Mouse (Mus musculus): ENCODE data around the gene Itsn1. TPM values are rescaled to one million over a fixed set of nuclear protein-coding genes. Genes with fewer than 3 reads are reported as not detected.

Itsn1 gene
- total and polyA plus RNA-seq, 2 experiments from 2014 or later, result 43.5 to 90.5 TPM

GRCm38 (mm10) chr16:91936340-91937030, 207.4 kb downstream of the Itsn1 start:
- H3K9ac ChIP-seq, result no peak overlapping the region
- no peak overlapping the region for H3K4me2 ChIP-seq (ENCODE audit: low read depth)
- no peaks in the 10 kb centered on the region for H3K36me3 ChIP-seq (ENCODE audit: insufficient read depth)
- no peaks in the 10 kb centered on the region for H3K27me3 ChIP-seq (ENCODE audit: insufficient read depth, low read length)
- WGBS, result 50% methylated on average over 10 of the region's 10 CpGs
- ATAC-seq (peak; percentile 56), DNase-seq (peak; percentile 91)
- H3K4me3 ChIP-seq (ENCODE audit: low read depth, low read length), result no peak overlapping the region
- H3K4me1 ChIP-seq (ENCODE audit: insufficient read depth), result no peaks in the 10 kb centered on the region
- peak; percentile 95 for TF ChIP-seq CTCF (IDR thresholded peaks at IDR 0.05; ENCODE audit: low read depth)
- no peak overlapping the region for H3K27ac ChIP-seq (ENCODE audit: low read depth, low read length)
- H3K9me3 ChIP-seq (ENCODE audit: low read length), result no peaks in the 10 kb centered on the region

- no peaks in the 10 kb centered on the region for H3K9me3 ChIP-seq (ENCODE audit: low read length)
- H3K4me3 ChIP-seq (ENCODE audit: low read depth, low read length), result no peak overlapping the region
- H3K9ac ChIP-seq, result no peak overlapping the region
- DNase-seq (no peak), ATAC-seq (no peak)
- H3K27me3 ChIP-seq (ENCODE audit: insufficient read depth, low read length), result no peaks in the 10 kb centered on the region
- TF ChIP-seq CTCF (IDR thresholded peaks at IDR 0.05; ENCODE audit: low read depth), result no peak
- H3K27ac ChIP-seq (ENCODE audit: low read depth, low read length), result no peak overlapping the region
- no peak overlapping the region for H3K4me2 ChIP-seq (ENCODE audit: low read depth)
- WGBS, result 92% methylated on average over 11 of the region's 11 CpGs
- no peaks in the 10 kb centered on the region for H3K36me3 ChIP-seq (ENCODE audit: insufficient read depth)
- H3K4me1 ChIP-seq (ENCODE audit: insufficient read depth), result no peaks in the 10 kb centered on the region
Measured at GRCm38 (mm10) chr16:91937281-91937680, 208.2 kb downstream of the Itsn1 start.

- H3K27ac ChIP-seq (ENCODE audit: low read depth, low read length), result no peak overlapping the region
- WGBS, result 77% methylated on average over 5 of the region's 5 CpGs
Measured at GRCm38 (mm10) chr16:91938141-91938540, 209.1 kb downstream of the Itsn1 start.

GRCm38 (mm10) chr16:91940726-91941125, 211.6 kb downstream of the Itsn1 start:
- H3K36me3 ChIP-seq (ENCODE audit: insufficient read depth), result no peaks in the 10 kb centered on the region
- no peak for ATAC-seq
- TF ChIP-seq CTCF (IDR thresholded peaks at IDR 0.05; ENCODE audit: low read depth), result no peak
- no peak overlapping the region for H3K27ac ChIP-seq (ENCODE audit: low read depth, low read length)
- no peaks in the 10 kb centered on the region for H3K9me3 ChIP-seq (ENCODE audit: low read length)
- H3K4me3 ChIP-seq (ENCODE audit: low read depth, low read length), result no peak overlapping the region
- DNase-seq, result no peak
- no peaks in the 10 kb centered on the region for H3K4me1 ChIP-seq (ENCODE audit: insufficient read depth)
- H3K27me3 ChIP-seq (ENCODE audit: insufficient read depth, low read length), result no peaks in the 10 kb centered on the region
- WGBS, result 75% methylated on average over 6 of the region's 6 CpGs
- no peak overlapping the region for H3K4me2 ChIP-seq (ENCODE audit: low read depth)
- H3K9ac ChIP-seq, result no peak overlapping the region

More at GRCm38 (mm10) chr16:91938141-91938540, 209.1 kb downstream of the Itsn1 start:
- Histone ChIP-seq H3K9ac (no peak overlapping the region), H3K27me3 (ENCODE audit: insufficient read depth, low read length) (no peaks in the 10 kb centered on the region), H3K4me2 (ENCODE audit: low read depth) (no peak overlapping the region), H3K4me3 (ENCODE audit: low read depth, low read length) (no peak overlapping the region), H3K36me3 (ENCODE audit: insufficient read depth) (no peaks in the 10 kb centered on the region), H3K9me3 (ENCODE audit: low read length) (no peaks in the 10 kb centered on the region), H3K4me1 (ENCODE audit: insufficient read depth) (no peaks in the 10 kb centered on the region)
- ATAC-seq (no peak), DNase-seq (no peak)
- no peak for TF ChIP-seq CTCF (IDR thresholded peaks at IDR 0.05; ENCODE audit: low read depth)

GRCm38 (mm10) chr16:91942201-91942600, 213.1 kb downstream of the Itsn1 start:
- no peak for ATAC-seq
- 89% methylated on average over 14 of the region's 14 CpGs for WGBS
- H3K9me3 ChIP-seq (ENCODE audit: low read length), result no peaks in the 10 kb centered on the region

GRCm38 (mm10) chr16:91946261-91946660, 217.2 kb downstream of the Itsn1 start:
- H3K27ac ChIP-seq (ENCODE audit: low read depth, low read length), result no peak overlapping the region
- no peaks in the 10 kb centered on the region for H3K27me3 ChIP-seq (ENCODE audit: insufficient read depth, low read length)
- H3K4me2 ChIP-seq (ENCODE audit: low read depth), result no peak overlapping the region
- DNase-seq, result no peak
- H3K9ac ChIP-seq, result no peak overlapping the region
- H3K4me3 ChIP-seq (ENCODE audit: low read depth, low read length), result no peak overlapping the region
- H3K9me3 ChIP-seq (ENCODE audit: low read length), result no peaks in the 10 kb centered on the region
- 78% methylated on average over 10 of the region's 10 CpGs for WGBS
- H3K36me3 ChIP-seq (ENCODE audit: insufficient read depth), result no peaks in the 10 kb centered on the region
- no peak for ATAC-seq
- no peak for TF ChIP-seq CTCF (IDR thresholded peaks at IDR 0.05; ENCODE audit: low read depth)
- no peaks in the 10 kb centered on the region for H3K4me1 ChIP-seq (ENCODE audit: insufficient read depth)

More at GRCm38 (mm10) chr16:91942201-91942600, 213.1 kb downstream of the Itsn1 start:
- no peaks in the 10 kb centered on the region for H3K36me3 ChIP-seq (ENCODE audit: insufficient read depth)
- no peak overlapping the region for H3K27ac ChIP-seq (ENCODE audit: low read depth, low read length)
- no peak for TF ChIP-seq CTCF (IDR thresholded peaks at IDR 0.05; ENCODE audit: low read depth)
- H3K4me3 ChIP-seq (ENCODE audit: low read depth, low read length), result no peak overlapping the region
- H3K4me1 ChIP-seq (ENCODE audit: insufficient read depth), result no peaks in the 10 kb centered on the region
- H3K9ac ChIP-seq, result no peak overlapping the region
- H3K4me2 ChIP-seq (ENCODE audit: low read depth), result no peak overlapping the region
- DNase-seq, result no peak
- H3K27me3 ChIP-seq (ENCODE audit: insufficient read depth, low read length), result no peaks in the 10 kb centered on the region

- Histone ChIP-seq H3K4me2 (ENCODE audit: low read depth) (peak overlapping the region; percentile 28), H3K4me3 (ENCODE audit: low read depth, low read length) (no peak overlapping the region), H3K27me3 (ENCODE audit: insufficient read depth, low read length) (no peaks in the 10 kb centered on the region), H3K9me3 (ENCODE audit: low read length) (no peaks in the 10 kb centered on the region), H3K9ac (no peak overlapping the region), H3K36me3 (ENCODE audit: insufficient read depth) (no peaks in the 10 kb centered on the region), H3K27ac (ENCODE audit: low read depth, low read length) (no peak overlapping the region), H3K4me1 (ENCODE audit: insufficient read depth) (no peaks in the 10 kb centered on the region)
- 52% methylated on average over 11 of the region's 11 CpGs for WGBS
- DNase-seq, result no peak
- 0 out of 2 replicates have a peak, but pooled peaks have one; percentile 20 for ATAC-seq
- no peak for TF ChIP-seq CTCF (IDR thresholded peaks at IDR 0.05; ENCODE audit: low read depth)
Measured at GRCm38 (mm10) chr16:91947093-91947492, 218.0 kb downstream of the Itsn1 start.
